Mouse (Mus musculus): ENCODE results near the gene Ttll5.

Ttll5 gene

DNA sequence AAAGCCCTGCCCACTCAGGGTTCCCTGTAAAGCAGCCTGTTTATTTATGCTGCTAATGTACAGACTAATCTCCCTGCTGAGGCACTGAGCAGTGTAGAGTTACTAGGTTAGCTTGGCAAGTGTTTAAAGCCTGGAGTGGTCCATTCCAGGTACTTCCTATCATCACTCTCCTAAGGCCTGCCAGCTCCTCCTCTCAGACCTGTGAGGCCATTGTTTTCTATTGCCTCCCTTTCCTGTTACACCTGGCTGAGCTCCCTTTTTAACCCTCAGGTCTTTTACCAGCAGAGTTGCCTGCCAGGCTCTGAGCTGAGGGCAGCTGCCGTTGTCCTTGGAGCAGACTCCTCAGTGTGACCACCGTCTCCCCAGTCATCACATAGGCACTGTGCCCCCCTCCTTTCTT, 146.3 kb downstream of the Ttll5 start:
- DNase-seq, result no peak

DNA sequence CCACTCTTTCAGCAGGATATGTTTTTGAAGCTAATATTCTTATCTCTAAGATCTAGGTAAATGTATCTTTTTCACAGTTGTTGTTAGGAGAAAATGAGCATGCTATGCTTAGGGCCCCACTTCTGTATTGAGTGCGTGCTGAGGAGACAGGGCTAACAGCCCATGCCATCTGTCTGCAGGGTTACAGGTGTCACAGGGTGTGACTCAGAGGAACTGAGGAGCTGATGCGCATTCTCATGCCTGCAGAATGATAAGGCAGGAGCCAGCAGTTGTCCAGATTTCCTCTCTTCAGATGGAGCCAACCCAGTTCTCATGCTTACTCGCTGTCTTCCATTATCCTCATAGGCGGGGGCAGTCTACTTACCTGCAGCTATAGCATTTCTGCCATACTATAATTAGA, 147.2 kb downstream of the Ttll5 start:
- no peak for DNase-seq

DNA sequence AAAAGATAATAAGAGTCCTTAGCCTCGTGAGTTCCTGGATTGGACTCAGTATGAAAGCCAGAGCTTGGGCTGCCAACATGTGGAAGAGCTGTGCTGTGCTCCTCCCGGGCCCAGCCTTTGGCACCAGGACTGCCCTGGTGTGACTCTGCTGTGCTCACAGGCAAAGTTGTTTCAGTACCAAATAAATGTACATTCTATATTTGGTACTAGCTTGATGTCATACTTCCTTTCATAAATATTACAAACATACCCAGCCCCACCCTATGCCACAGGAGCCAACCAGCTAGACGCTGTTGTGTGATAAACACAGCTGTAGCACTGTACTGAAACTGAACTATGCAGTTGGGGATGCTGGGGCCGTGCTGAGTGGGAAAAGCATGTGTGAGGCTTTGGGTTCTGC, 149.1 kb downstream of the Ttll5 start:
- DNase-seq, result peak; percentile 77

DNA sequence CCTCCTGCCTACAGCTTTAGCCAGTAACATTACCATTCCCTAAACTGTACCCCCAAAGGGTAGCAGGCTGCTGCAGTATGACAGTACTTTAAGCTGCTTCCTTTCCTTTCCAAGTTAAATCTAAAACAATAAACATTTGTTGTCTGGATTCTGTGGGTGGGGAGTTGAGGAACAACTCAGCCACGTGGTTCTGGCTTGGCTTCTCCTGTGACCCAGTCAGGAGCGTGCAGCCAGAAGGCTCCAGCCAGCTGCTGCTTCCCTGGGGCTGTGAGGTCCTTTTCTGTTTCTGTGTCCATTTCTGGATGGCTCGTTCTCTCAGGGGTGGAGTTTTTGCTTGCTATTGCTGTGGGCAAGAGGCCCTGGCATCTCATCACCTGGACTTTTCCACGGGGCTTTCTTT, 149.6 kb downstream of the Ttll5 start:
- peak; percentile 70 for DNase-seq

DNA sequence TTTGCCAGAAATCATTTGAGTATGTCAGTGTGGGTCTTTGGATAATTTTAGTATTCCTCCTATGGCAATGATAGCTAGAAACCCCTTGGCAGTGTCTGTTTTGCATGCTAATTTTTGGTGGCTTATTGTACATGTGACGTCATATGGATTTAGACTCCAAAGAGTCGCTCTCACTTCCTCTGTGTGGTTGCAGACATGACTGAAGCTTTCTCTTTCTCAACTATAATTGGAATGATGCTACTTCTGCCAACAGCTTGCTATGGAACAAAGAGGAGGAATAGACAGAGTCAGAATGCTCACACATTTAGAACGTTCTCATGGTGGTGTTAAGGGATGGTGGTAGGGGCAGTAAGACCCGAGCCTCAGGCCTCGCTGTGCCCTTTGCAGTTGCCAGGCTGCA, 155.5 kb downstream of the Ttll5 start:
- no peak for DNase-seq

DNA sequence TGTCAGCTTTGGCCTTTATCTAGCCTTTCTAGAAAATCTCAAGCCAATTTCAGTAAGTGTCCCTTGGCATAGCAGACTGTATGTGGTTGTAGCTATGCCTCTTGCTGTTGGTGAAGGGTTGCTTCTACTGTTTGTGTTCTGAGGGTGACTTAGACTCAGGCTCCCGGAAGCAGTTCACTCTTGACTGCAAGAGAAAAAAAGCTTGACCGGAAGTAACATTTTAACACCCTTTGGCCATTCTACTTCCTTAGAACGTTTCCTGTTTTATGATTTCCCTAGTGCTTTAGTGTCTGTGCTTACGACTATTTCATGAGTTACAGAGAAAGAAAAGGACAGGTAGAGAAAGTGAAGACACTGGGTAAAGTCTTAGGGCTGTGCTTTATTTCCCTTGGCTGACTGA, 161.1 kb downstream of the Ttll5 start:
- DNase-seq, result no peak

DNA sequence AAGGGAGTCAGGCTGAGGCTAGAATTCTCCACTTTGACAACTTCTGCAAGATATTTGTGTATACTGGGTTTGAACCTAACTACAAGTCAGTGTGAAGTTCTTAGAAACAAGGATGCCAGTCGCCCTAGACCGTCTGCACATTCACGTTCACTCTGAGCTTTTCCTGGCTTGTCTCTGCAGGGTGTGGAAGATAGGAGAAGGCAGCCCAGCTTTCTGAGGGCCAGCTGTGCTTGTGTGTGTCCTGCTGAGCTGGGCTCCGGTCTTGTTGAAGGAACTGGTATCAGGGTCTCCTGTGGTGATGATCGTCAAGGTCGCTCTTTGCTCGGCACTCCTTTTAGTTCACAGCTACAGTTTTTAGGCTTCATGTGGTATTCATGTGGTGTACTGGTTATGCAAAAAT, 161.6 kb downstream of the Ttll5 start:
- DNase-seq, result peak; percentile 8

DNA sequence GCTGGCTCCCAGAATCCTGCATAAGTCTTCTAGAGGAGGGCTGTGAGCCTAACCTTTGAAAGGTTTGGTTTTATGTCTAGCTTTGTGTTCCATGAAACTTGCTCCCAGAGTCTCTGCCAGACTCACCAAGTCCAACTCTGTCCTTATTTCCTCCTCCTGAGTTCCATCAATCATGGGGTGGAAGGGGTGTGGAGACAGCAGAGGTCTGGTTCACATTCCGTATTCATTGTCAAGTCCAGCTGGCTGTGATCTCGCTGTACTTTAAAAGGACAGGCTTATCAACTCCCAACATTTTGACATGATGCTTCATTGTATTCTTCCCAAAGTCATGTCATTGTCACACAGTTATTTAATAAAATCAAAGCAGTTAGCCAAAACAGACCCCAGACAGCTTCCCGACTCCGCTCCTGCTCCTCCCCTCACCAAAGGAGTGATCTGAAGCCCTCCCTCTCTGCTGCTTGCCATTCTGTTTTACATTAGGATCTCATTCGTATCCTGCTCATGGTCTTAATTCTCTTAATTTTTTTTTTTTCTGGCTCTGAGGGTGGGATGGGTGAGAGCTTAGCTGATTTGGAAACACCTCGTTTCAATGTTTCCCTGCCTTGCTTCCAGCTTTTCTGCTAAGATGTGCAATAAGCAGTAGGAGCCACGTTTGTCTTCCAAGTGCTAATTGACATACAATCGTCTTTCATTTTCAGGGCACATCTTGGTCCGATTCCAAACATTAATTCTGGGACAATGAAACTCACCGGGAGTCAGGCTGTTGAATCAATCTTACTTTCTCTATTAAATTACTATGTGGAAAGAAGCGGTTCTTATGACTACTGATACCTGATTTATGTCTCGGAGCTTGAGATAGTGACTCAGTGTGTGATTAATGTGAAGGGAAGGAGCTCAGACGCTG, 162.3 kb downstream of the Ttll5 start:
- peak; percentile 62 for DNase-seq

DNA sequence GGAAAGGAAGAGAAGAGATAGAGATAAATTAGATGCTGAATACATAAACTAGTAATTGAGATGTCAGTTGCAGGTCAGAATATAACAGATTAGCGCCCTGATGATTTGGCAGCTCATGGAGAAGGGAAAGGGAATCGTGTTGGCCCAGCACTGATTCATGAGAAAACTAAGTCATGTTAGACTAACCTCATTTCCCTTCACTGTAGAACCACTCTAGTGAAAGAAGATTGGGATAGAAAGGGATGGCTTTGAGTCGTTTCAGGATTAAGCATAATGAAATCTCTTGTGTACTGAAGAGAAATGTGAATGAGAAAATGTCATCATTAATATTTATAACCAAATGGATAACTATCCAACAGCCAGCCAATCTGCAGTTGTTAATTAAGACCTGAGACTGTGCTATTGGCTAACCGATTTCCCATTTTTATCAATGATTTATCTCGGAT, 163.0 kb downstream of the Ttll5 start:
- no peak for DNase-seq

DNA sequence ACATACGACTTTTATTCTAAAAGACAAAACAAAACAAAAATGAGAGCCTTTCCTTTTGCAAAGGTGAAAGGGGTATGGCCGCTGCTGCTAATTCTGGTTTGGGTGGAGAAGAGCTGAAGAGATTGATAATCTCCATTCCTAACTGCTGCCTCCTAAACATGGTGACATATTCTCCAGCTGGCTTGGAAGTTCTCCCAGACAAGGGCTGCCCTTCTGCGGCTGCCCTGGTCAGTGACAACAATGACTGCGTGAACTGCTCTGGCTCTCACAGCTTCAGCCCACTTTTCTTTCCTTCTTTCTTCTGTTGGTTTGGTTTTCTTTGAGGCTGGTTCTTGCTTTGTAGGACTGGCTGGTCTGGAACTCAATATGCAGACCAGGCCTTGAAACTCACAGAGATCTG, 163.7 kb downstream of the Ttll5 start:
- DNase-seq, result no peak

DNA sequence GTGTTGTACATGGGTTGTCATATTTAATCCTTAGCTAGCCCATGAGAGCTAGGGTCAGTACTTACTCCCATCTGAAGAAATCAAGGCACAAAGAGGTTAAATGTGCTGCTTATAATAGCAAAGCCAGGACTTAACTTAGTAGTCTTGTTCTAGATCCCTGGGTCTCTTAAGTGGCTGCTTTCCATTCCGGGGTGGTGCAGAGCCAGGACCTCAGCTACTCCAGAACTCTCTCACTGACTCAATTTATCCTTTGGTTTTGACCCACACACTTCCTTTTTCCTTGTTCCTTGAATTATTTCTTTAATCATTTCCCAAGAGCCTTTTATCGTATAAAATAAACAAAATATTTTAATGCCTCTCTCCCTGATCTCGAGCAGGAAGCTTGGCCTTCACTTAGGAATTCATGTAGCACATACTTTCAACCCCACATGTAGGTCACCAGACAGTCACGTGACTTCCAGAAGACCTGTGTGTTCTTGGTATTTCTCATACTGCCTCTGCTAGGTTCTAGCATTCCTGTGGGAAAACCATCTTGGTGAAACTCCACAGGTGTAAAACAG, 164.4 kb downstream of the Ttll5 start:
- peak; percentile 26 for DNase-seq

DNA sequence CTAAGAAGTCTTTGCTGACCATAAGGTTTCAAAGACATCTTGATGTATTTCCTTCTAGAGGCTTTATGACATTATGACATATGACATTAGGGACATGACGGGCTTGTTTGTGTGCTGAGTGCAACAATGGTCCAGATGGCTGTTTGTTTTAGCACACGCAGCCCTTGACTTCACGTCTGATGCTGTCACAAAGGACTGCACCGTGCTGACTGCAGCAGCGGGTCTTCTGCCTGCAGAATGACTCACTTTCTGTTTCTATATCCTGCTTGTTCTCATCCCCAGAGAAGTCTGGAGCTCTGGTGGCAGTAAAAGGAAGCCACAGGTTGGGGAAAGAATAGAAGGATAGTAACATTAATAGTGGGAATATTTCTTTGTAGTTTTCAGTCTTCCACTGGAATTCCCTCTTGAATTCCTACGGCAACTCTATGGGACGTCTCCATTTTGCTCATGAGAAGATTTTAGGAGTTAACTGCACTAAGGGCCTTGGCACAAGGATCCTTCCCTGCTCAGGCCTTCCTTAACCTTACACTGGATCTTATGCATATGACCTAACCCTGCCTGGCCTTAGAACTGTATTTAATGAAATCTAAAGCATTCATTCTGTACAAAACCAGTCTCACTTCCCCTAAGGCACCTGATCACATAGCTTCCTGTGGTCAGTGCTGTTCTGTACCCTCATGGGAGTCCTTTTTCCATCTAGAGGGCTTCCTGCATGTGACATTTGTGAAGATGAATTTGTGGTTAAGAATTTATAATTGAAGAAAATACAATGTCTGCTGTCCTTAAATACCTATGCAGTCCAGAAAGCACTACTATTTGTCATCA, 167.8 kb downstream of the Ttll5 start:
- no peak for DNase-seq

DNA sequence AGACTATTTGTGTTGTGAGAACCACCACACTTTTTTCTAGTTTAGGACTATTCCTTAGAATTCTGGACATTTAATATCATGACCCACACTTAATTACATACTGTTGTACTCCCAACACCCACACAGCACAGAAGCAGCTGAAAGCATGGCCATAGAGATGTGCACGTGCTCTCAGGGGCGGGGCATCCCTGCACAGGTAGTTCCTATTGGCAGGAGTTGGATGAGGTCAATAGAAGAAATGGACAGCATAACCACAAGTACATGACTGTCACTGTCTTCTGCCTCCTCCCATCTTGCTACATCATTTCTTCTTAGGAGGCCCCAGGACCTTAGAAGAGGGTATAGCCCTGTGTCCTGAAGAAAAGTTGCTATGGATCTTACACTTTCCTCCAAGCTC, 168.4 kb downstream of the Ttll5 start:
- DNase-seq, result no peak

DNA sequence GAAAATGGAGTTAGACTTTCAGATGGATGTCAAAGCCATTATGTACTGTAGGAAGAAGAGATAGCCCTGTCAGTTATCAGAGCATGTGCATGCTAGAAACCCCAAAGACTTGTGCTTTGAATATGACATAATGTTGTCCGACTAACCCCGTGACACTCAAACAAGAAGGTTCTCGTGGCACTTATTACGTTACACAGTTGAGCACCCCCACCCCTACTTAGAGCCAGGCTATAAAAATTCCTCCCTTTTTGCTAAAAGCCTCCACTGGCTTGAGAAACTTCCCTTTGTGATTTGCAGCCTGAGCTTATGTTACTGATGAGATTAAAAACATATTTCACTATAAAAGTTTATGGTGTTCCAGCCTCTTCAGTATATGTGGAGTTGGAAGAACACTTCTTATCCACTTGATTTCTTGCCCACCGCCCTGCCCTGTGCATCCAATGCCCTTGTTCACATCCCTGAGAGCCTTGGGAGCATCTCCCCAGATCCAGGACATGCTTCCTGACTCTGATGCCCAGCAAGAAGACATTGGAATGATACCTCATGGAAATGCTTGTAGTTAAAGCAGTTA, 169.4 kb downstream of the Ttll5 start:
- no peak for DNase-seq

DNA sequence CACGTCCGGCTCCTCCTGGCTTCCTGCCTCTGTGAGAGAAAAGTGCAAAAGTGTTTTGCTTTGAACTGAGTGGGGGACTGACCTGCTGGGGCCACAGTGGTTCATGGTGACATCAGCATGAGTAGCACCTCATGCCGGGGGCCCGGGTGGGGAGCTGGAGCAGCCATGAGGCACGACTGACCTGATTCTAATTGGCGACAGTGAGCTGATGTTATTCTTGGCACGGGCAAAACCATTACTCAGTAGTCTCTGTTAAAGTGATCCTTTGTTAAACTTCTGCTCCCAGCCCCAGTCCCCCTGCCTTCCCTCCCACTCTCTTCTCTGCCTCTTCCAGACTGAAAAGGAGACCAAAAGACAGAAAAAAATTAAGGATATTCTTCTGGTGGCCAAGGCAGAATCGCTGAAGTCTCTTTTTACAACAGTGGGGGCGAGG, 176.2 kb downstream of the Ttll5 start:
- peak; percentile 66 for DNase-seq

DNA sequence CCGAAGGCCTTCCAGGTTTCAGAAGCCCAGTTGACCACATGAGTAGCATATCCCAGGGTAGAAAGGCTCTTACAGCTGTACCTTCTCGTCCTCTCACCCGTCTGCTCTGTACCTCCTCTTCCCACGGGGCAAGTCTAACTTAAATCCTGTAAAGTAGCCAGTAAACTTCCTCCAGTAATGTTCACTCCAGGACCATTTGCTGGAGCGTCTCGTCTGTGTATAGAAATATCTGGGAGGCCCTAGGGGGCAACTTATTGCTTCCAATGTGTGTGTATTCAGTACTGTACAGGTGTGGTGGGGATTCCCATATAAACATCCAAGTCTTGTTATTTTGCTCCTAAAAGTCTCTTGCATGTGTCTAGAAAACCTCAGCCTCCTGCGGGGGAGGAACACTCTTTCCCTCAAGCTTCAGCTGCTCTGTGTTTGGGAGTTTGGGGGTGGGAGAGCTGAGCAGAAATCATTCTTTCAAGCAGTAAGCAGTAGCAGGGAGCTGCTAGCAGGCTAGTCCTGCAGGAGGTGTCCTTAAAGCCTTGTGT, 176.7 kb downstream of the Ttll5 start:
- DNase-seq, result no peak

DNA sequence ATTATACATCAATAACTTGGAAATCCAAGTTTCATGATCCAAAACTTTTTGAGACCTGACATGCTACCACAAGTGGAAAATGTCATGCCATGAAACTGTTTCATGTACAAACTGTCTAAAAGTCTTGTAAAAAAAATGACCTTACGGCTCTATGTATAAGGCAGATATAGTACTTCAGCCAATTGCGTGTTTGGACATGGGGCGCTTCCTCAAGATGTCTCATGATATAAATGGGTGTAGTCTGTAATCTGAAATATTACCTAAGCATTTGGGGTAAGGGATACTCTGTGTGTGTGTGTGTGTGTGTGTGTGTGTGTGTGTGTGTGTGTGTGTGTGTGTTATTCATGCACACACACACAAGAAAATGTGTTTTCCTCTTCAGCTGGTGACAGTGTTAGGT, 180.2 kb downstream of the Ttll5 start:
- no peak for DNase-seq

DNA sequence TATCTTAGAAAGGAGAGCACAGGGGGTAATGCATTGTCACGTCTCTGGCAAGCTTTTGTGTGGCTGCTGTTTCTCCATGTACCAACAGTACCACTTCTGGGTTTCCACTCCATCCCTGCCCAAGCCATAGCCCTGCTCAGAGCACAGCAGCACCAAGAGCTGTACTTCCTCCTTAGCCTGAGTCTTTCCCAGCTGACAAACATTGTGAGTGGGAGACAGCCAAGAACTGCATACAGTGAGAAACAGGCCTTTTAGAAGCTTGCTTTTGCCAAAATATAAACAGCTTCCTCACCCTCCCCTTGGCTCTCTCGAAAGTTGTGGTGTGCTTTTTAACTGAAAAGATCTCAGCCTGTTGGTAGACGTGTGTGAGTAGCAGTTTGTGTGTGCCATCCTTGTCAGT, 182.9 kb downstream of the Ttll5 start:
- DNase-seq, result peak; percentile 63

DNA sequence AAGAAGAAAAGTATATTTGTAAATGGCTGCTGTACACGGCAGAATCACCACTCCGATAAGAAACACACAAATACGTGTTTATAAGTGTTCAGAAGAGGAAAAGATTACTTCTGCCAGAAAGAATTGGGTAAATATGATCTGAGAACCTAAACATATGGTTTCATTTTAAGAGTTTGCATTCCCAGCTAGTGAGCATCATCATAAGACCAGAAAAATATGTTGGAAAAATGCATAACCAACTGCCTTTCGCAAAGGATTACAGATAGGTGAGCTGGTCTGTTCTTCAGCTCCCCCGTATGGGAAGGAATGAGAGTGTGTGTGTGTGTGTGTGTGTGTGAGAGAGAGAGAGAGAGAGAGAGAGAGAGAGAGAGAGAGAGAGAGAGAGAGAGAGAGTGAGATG, 186.2 kb downstream of the Ttll5 start:
- no peak for DNase-seq

DNA sequence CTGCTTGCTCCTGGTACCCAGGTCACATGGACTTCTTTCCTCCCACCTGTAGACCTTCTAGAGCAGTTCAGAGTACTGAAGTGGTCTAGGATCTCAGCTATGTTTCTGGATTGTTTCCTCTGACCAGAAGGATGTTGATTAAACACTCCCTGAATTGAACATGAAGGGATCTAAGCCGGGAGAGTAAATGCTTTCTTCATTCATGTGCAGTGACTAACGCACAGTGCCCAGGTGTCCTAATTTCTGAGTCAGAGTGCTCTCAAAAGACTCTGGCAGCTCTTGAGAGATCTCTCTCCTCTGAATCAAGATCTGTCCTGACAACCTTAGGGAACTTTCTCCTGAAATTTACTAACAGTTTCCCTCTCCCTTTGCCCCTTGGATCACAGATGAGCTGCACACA, 187.7 kb downstream of the Ttll5 start:
- no peak for DNase-seq

DNA sequence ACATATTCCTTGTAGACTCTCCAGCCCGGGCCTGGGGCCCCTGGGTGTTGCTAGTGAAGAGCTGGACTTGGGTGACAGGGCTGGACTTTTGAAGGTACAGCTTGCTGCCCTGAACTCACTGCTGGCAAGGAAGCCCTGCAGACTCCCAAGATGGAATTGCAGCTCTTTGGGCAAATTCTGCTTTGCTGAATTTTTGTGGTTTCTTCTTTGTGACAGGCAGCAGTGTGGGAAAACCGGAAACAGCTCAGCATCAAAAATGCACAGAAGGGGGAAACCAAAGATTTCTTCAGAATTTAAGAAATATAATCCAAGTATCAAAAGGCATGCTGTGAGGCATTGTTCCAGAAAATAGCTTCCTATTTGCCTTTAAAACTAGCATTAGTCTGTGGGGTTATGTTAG, 189.7 kb downstream of the Ttll5 start:
- DNase-seq, result no peak

DNA sequence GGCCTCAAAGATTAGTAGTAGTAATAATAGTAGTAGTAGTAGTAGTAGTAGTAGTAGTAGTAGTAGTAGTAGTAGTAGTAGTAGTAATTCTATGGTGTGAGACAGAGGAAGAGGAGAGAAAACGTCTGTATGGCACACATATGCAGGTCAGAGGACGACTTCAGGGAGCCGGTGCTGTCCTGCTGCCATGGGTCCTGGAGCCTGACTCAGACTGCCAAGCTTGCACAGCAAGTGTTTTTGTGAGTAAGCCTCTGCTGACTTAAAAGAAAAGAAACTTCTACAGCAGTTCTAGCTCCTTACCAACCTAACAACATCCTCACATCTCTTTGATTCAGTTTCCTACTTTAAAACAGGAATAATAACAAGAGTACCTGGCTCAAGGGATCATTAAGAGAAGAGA, 190.2 kb downstream of the Ttll5 start:
- DNase-seq, result no peak

DNA sequence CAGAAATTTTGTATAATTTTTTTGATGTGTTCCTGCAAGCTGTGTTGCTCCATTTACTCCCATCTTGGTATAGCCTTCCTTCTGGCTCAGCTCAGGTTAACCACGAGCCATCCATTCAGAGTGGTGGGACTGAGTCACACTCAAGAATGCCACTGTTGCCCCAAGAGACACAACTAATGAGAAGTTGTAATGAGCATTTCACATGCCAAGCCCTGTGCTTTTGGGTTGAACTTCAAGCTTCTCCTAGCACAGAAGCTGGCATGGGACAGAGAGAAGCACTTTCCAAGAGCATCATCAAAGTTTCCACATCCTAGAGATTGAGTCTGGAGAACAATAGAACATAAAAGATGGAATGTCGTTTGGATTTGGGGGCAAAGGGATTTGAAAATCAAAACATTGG, 190.7 kb downstream of the Ttll5 start:
- DNase-seq, result no peak
